Mouse (Mus musculus) kidney, postnatal 14 days (tissue): ENCODE measurements around the gene Bmp6.

ENCODE experiments used
- DNase-seq: peaks from one replicate; pipeline ENCODE4 v3.0.0; 2022; ENCODE audit warnings: mixed read lengths

Gene Bmp6

DNA sequence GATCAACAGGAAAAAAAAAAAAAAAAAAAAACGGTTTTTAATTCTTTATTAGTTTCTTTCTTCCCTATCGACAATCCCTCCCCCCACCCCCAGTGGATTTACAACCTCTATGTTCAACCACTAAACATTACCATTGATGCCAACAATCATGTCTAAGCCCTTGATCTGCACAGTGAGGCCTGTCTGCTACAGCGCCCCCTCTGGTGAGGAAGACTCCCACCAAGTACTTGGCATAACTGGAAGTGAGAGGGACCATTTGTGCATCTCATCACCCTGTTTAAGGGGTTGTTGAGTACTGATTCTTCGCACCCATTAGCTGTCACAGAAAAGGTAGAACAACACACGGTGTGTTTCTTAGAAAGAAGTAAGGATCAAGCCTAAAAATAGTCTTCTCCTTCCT is 203.8 kb downstream of the Bmp6 start:
- no peak for DNase-seq
